Mouse (Mus musculus) limb, embryonic 11.5 days (tissue): ENCODE results near the gene Ppm1n. TPM values are rescaled to one million over a fixed set of nuclear protein-coding genes. Genes with fewer than 3 reads are reported as not detected.
A peak's percentile ranks its signal among the peaks of the same experiment; 100 is the strongest.

Experiments used
- ATAC-seq: fragments of 200-750 bp; cut with Nextera tagmentation; 2 replicates; pipeline ENCODE4 v1.8.0; 2017; ENCODE audit warnings: low read depth; ENCODE audit not compliant: insufficient number of reproducible peaks, low FRiP score, low TSS enrichment
- DNase-seq: peaks from one replicate; pipeline ENCODE4 v3.0.0-alpha.2; 2015; ENCODE audit warnings: low spot score
- H3K27ac ChIP-seq: fragments of 300-500 bp; sonication (generic); replicated peaks from 2 replicates; pipeline ENCODE4 v1.5.1; 2014; ENCODE audit warnings: low read depth, mild to moderate bottlenecking, low read length
- H3K27me3 ChIP-seq: fragments of 300-500 bp; sonication (generic); 2 replicates; pipeline ENCODE4 v1.6.1; 2014; ENCODE audit warnings: mild to moderate bottlenecking, low read length, mixed read lengths; ENCODE audit not compliant: control insufficient read depth, insufficient read depth
- H3K36me3 ChIP-seq: fragments of 300-500 bp; sonication (generic); 2 replicates; pipeline ENCODE4 v1.6.1; 2014; ENCODE audit warnings: mild to moderate bottlenecking, low read length, moderate library complexity, mixed read lengths; ENCODE audit not compliant: control insufficient read depth, insufficient read depth
- H3K4me1 ChIP-seq: fragments of 300-500 bp; sonication (generic); 2 replicates; pipeline ENCODE4 v1.6.1; 2014; ENCODE audit warnings: low read length, mixed read lengths; ENCODE audit not compliant: control insufficient read depth, insufficient read depth
- H3K4me2 ChIP-seq: fragments of 300-500 bp; sonication (generic); 2 replicates; pipeline ENCODE4 v1.6.1; 2014; ENCODE audit warnings: low read depth, mild to moderate bottlenecking, moderate library complexity; ENCODE audit not compliant: severe bottlenecking
- H3K4me3 ChIP-seq: fragments of 300-500 bp; sonication (generic); 2 replicates; pipeline ENCODE4 v1.5.1; 2014; ENCODE audit warnings: low read depth, low read length
- H3K9ac ChIP-seq: fragments of 300-500 bp; sonication (generic); 2 replicates; pipeline ENCODE4 v1.6.1; 2014; ENCODE audit warnings: mild to moderate bottlenecking, low read length
- H3K9me3 ChIP-seq: fragments of 300-500 bp; sonication (generic); 2 replicates; pipeline ENCODE4 v1.6.1; 2016; ENCODE audit warnings: low read length; ENCODE audit not compliant: control insufficient read depth
- WGBS: fragments of 180-500 bp; shearing (Covaris S2); extraction: QIAGEN DNeasy Blood & Tissue Kit; methylation state at CpG from one replicate; pipeline ENCODE4 v1.1.7; 2014; 5-methylcytosine and 5-hydroxymethylcytosine counted together
- polyA plus RNA-seq: library from polyadenylated mRNA; unstranded; fragments of >200 nt; fragmentation: Nextera tagmentation; extraction: Ambion mirVana; gene quantifications from 2 replicates; pipeline ENCODE4 v1.2.1, GENCODE M21; 2014

The Ppm1n gene
- polyA plus RNA-seq, 1 experiment from 2014 or later: 0.24 TPM

- Histone ChIP-seq H3K4me3 (no peak overlapping the region), H3K36me3 (no peaks in the 10 kb centered on the region), H3K27ac (no peak overlapping the region), H3K4me2 (no peak overlapping the region), H3K9ac (no peak overlapping the region), H3K27me3 (peaks cover 9% of the 10 kb centered on the region; the same call in 1 of the 2 replicates), H3K9me3 (no peaks in the 10 kb centered on the region), H3K4me1 (peaks cover 11% of the 10 kb centered on the region)
- no peak for DNase-seq
- ATAC-seq: no peak
- whole genome bisulfite sequencing: 68% methylated on average over 5 of the region's 5 CpGs
Measured at GRCm38 (mm10) chr7:19321464-19321863, 41.6 kb upstream of the Ppm1n start.

DNA sequence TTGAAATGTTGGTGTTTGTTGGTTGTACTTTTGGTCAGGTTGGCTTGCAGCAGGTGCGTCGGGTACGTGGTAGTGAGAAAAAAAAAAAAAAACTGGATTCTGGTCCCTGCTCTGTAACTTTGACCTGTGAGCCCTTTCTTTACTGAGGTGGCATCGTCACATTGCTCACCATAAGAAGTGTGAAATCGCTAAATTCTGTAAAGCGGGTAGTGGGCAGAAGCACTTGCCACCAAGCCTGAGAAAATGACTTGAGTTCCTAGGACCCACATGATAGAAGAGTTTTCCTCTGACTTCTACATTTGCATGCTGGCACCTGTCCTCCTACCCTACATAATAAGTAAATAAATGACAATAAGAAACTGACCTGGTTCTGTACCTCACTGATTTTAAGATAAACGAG is 40.8 kb upstream of the Ppm1n start:
- 40% methylated on average over 7 of the region's 7 CpGs for WGBS
- Histone ChIP-seq H3K36me3 (no peaks in the 10 kb centered on the region), H3K27me3 (peaks cover 9% of the 10 kb centered on the region; the same call in 1 of the 2 replicates), H3K27ac (no peak overlapping the region), H3K4me3 (no peak overlapping the region; the same call in 1 of the 2 replicates), H3K4me1 (0 out of 2 replicates have a peak, but pooled peaks cover 7% of the 10 kb centered on the region), H3K9ac (no peak overlapping the region), H3K4me2 (peak overlapping the region; percentile 83; the same call in 1 of the 2 replicates), H3K9me3 (no peaks in the 10 kb centered on the region)
- DNase-seq: no peak
- ATAC-seq: no peak

DNA sequence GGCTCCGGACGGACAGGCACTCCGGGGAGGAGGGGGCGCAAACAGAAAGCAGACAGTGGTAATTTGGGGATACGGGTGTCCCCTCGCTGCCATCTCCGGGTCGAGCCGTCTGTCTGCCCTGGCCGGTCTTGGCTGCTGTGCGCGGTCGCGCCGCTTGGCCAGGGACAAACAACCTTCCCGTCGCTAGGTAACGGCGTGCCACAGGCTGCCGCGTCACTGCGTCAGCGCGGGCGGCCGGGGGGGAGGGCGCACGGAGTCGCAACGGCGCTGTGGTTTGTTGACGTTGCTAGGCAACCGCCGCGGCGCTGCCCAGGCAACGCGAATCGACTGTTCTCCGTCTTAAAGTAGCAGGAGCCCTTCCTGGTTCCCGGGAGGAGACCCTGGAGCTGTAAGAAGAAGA is 40.0 kb upstream of the Ppm1n start:
- Histone ChIP-seq H3K4me2 (peak overlapping the region; percentile 83), H3K9ac (peak overlapping the region; percentile 57), H3K4me3 (peak overlapping the region; percentile 34), H3K27ac (no peak overlapping the region), H3K36me3 (no peaks in the 10 kb centered on the region), H3K4me1 (0 out of 2 replicates have a peak, but pooled peaks cover 7% of the 10 kb centered on the region), H3K9me3 (no peaks in the 10 kb centered on the region), H3K27me3 (peaks cover 9% of the 10 kb centered on the region; the same call in 1 of the 2 replicates)
- peak; percentile 85 for ATAC-seq
- peak; percentile 98 for DNase-seq
- 1% methylated on average over 41 of the region's 41 CpGs for WGBS

DNA sequence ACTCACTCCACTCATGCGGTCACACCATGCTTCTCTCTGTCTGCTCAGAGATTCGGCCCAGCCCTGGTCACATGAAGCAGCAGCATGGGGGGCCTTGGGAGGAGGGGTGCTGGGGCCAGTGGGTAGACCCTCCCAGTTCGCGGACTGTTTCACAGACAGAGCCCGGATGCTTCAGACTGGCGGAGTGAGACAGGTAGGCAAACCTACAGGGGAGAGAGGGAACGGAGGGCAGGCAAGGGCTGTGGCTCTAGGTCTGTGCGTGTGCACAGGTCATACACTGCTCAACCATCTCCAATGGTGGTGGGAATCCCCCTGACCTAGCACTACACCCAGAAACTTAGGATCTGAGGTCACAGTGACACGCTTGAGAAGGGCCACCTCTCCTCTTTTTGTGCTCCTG is 39.6 kb upstream of the Ppm1n start:
- WGBS: 13% methylated on average over 9 of the region's 9 CpGs

DNA sequence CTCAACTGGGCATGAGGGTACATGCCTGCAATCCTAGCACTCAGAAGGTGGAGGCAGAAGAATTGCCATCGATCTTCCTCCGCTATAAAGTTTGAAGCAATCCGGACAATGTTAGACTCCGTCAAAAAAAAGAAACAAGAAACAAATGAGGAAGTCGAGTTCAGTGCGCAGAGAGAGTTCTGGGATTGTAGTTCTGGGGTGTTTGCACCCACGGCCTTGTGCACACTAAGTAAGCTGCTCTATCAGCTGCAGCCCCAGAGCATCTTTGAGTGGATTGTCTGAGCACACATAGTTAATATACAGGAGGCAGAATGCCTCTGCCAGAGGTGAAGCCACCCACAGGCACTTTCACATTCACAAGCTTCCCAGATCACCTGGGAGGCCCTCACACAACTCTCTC is 38.8 kb upstream of the Ppm1n start:
- Histone ChIP-seq H3K4me3 (no peak overlapping the region), H3K27me3 (peaks cover 9% of the 10 kb centered on the region; the same call in 1 of the 2 replicates), H3K27ac (no peak overlapping the region), H3K9ac (no peak overlapping the region), H3K9me3 (no peaks in the 10 kb centered on the region), H3K36me3 (no peaks in the 10 kb centered on the region), H3K4me1 (0 out of 2 replicates have a peak, but pooled peaks cover 7% of the 10 kb centered on the region), H3K4me2 (no peak overlapping the region)
- ATAC-seq (no peak), DNase-seq (no peak)
- WGBS: 82% methylated on average over 7 of the region's 7 CpGs

More for the DNA sequence above, 39.6 kb upstream of the Ppm1n start:
- Histone ChIP-seq H3K36me3 (no peaks in the 10 kb centered on the region), H3K9me3 (no peaks in the 10 kb centered on the region), H3K4me3 (peak overlapping the region; percentile 34), H3K9ac (peak overlapping the region; percentile 57), H3K27me3 (peaks cover 9% of the 10 kb centered on the region; the same call in 1 of the 2 replicates), H3K4me2 (peak overlapping the region; percentile 83), H3K27ac (no peak overlapping the region), H3K4me1 (0 out of 2 replicates have a peak, but pooled peaks cover 7% of the 10 kb centered on the region)
- peak; percentile 67; the same call in 1 of the 2 replicates for ATAC-seq
- DNase-seq: no peak

- Histone ChIP-seq H3K4me3 (no peak overlapping the region), H3K9me3 (no peaks in the 10 kb centered on the region), H3K9ac (no peak overlapping the region), H3K27ac (no peak overlapping the region), H3K4me1 (0 out of 2 replicates have a peak, but pooled peaks cover 7% of the 10 kb centered on the region), H3K36me3 (no peaks in the 10 kb centered on the region), H3K4me2 (no peak overlapping the region), H3K27me3 (peaks cover 9% of the 10 kb centered on the region; the same call in 1 of the 2 replicates)
- DNase-seq (no peak), ATAC-seq (no peak)
- WGBS: 60% methylated on average over 2 of the region's 2 CpGs
Measured at GRCm38 (mm10) chr7:19318201-19318600, 38.3 kb upstream of the Ppm1n start.

GRCm38 (mm10) chr7:19316451-19317161 is 36.7 kb upstream of the Ppm1n start:
- H3K27me3 ChIP-seq: 0 out of 2 replicates have a peak, but pooled peaks cover 4% of the 10 kb centered on the region
- DNase-seq: no peak
- H3K4me3 ChIP-seq: no peak overlapping the region
- no peak overlapping the region; the same call in 1 of the 2 replicates for H3K9ac ChIP-seq
- no peaks in the 10 kb centered on the region for H3K9me3 ChIP-seq
- 61% methylated on average over 14 of the region's 14 CpGs for WGBS
- no peak overlapping the region; the same call in 1 of the 2 replicates for H3K27ac ChIP-seq
- ATAC-seq: no peak
- 0 out of 2 replicates have a peak, but pooled peaks cover 7% of the 10 kb centered on the region for H3K4me1 ChIP-seq
- no peaks in the 10 kb centered on the region for H3K36me3 ChIP-seq
- no peak overlapping the region for H3K4me2 ChIP-seq

- Histone ChIP-seq H3K36me3 (no peaks in the 10 kb centered on the region), H3K4me1 (peaks cover 6% of the 10 kb centered on the region), H3K9me3 (no peaks in the 10 kb centered on the region), H3K4me2 (no peak overlapping the region), H3K4me3 (no peak overlapping the region), H3K27ac (no peak overlapping the region), H3K9ac (0 out of 2 replicates have a peak overlapping the region, but pooled peaks have one; percentile 7), H3K27me3 (no peaks in the 10 kb centered on the region)
- 55% methylated on average over 5 of the region's 5 CpGs for WGBS
- no peak for DNase-seq
- ATAC-seq: no peak
Measured at GRCm38 (mm10) chr7:19314033-19314432, 34.2 kb upstream of the Ppm1n start.
